Mouse (Mus musculus): ENCODE results near the gene Apoc2.
"Not testable (repeated sequence)": the region's sequence is repeated elsewhere in the genome, so short reads cannot be mapped to it uniquely, and the experiment has no call there.

Gene Apoc2

DNA sequence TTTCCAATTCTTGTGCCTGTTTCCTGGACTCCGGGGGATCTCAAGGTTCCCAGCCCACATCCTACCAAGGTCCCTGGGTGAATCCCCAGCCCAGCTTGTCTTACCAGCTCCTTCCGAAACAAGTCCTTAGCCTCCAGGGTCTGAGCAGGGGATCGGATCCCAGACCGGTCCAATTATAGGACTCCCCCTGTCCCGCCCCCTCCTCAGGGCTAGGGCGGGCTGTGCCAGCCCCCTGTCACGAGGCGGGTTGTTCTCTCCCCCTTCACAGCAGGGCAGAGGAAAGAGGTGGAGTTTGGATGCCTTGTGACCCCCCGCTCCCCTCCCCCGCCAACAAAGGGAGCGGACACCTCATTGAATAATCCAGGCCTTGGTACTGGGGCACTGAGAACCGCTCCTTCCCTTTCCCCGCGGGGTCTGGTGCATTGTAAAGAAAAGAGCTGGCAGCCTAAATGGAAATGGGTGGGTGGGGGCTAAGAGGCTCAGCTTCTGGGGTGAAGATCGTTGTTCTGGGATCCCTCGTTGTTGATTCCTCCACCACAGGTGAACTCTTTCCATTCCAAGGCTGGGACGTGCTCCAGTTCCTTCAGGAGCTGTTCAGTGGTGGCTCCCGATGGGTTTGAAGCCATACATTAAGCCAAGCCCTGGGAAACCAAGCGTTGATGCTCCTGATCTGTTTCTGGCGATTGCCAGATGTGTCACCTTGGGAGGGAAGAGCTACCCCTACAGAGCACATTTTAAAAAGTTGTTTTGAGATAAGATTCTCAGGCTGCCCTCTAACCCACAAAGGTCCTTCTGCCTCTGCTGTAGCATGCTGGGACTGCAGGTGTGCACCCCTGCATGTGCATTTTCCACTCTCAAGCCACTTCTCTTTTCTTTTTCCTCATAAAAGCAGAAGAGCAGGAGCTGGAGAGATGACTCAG, 21.4 kb upstream of the Apoc2 start, which contains the start of gene Apoe:
TSS of gene Apoe (minus strand) at position 282 of the 920 bp plus-strand sequence.
- DNase-seq = peak; percentile 39 to 44

DNA sequence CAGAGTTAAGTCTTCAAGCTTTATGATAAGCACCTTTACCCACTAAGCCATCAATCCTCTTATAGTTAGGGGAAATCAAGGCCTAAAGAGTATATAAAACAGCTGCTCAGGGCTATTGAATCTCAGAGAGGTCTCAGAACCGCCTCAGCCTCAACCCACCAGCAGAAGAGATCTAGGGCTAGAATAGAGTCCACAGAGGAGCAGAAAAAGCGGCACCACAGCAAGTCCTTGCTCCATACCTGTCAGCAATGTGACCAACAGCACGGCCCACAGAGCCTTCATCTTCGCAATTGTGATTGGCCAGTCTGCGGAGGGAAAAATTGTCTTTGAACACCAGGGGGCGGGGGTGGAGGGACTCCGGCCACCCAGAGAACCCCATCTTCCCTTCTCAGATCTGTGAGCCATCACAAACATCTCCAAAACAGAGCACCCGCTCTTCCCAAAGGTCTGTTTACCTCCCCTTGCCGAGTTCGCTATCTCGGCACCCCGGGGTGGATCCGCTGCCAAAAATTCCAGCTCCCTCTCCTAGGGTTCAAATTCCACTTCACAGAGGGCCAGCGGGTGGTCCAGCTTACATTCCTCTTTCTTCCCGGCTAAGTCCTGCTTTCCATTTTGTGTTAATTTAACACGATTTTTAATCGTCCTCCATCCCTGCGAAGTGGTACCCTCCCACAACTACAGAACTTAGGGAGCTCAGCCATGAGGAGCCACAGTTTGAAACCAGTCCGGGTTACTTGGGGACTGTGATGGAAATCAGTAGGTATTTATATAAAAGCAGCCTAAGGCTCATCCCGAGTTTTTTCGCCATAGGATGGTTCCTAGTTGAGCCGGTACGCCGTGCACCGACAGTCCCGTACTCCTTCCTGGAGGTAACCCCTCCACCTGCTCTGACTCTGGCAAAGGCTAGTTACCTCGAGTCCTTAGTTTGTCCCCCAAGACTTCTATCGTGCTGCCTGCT, 20.5 kb upstream of the Apoc2 start:
- peak in 1 of 2 experiments; percentile 50 for DNase-seq

DNA sequence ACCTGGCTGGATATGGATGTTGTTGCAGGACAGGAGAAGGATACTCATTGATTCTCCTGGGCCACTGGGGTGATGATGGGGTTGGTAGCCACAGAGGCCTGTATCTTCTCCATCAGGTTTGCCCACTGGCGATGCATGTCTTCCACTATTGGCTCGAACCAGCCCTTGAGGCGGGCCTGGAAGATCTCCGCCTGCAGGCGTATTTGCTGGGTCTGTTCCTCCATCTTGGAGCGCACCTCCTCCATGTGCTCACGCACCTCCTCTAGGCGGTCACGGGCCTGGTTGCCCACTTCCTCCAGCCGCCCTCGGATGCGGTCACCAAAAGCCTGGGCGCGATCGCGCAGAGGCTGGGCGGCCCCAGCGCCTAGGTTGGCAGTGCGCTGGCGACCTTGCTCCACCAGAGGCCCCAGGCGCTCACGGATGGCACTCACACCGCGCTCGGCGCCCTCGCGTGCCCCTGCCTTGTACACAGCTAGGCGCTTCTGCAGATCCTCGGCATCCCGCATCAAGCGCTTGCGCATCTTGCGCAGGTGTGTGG, 18.7 kb upstream of the Apoc2 start:
- DNase-seq = no peak

DNA sequence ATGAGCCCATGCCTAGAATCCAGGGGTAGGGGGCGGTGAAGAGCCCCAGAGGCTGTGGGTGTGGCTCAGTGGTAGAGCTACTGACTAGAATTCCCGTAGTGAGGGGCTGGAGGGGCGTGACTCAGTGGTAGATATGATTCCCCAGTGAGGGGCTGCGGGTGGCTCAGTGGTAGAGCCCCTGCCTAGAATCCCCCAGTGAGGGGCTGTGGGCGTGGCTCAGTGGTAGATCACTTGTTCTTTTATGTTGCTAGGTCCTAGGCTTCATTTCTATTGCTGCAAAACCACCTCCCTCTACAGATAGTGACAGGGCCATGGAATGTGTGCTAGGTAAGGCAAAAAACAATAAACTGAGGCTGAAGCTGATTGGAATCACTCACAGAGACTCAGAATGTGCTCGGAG, 18.1 kb upstream of the Apoc2 start:
- no peak for DNase-seq

DNA sequence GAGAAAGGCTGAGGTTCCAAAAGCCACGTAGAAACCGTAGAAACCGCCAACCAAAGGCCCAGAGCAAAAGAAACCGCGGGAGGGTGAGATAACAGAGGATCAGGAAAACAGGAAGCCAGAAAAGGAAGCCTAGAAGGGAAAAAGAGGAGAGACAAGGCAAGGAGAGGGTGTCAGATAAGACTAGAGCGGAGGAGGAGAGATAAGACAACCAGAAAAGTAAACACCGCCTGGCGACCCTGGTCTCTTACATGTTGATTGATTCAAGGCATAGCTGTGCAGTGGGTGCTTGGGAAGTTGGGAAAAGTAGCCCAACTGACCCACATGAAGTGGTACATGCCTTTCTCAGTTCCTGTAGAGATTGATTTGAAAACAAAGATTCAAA, 17.5 kb upstream of the Apoc2 start:
- no peak for DNase-seq

DNA sequence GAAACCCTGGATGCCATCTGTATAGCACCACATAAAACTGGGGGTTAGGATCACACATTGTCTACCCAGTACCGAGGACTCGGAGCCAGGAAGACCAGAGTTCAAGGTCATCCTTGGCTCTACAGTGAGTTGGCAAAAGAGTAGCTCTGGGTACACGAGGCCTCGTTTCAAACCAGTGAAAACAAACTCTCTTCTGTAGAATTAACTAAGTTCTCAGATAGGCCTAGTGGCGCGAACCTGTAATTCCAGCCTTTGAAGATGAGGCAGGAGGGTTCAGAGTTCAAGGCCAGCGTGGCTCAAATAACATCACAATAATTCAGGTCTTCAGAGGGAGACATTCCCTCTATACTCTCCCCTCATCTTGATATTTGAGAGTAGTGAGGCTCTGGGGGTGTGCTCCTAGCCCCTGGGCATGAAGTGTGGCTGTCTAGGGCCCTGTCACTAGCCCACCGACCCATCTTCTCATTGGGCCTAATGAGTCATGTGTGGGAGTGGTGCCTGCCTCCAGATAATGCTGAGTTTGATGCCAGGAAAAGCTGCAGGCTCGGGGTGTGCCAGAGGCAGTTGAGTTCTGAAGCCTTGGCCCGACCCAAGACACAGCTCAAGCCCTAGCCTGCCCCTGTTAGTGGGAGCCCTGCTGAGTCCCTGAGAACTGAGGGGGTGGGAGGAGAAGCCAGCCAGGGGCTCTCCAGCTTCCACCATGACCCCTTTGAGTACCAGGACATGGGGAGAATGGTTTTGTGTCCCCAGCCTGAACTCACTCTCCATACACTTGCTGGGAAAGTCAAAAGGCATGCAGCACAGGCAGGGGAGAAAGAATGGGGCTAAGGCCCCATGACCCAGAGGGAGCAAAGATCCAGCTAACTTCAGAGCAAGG, 16.8 kb upstream of the Apoc2 start:
- no peak for DNase-seq

DNA sequence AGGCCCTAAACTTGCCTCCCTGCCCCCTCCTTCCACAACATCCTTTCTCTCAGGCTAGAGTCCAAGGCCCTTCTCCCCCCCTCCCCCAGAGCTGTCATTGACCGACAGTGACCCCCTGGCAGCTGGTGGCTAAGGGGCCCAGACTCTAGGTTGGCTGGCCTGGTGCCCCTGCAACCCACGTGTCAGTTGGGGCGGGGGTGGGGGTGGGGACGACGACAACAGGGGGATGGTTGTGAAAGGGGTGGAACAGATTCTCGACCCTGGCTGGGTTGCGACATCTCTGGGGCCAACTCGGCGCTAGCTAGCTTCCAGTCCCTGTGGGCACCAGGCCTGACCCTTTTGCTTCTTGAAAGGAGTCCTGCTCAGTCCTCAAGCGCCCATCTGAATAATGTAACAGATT, 15.7 kb upstream of the Apoc2 start:
- peak in 1 of 2 experiments; percentile 66 for DNase-seq

DNA sequence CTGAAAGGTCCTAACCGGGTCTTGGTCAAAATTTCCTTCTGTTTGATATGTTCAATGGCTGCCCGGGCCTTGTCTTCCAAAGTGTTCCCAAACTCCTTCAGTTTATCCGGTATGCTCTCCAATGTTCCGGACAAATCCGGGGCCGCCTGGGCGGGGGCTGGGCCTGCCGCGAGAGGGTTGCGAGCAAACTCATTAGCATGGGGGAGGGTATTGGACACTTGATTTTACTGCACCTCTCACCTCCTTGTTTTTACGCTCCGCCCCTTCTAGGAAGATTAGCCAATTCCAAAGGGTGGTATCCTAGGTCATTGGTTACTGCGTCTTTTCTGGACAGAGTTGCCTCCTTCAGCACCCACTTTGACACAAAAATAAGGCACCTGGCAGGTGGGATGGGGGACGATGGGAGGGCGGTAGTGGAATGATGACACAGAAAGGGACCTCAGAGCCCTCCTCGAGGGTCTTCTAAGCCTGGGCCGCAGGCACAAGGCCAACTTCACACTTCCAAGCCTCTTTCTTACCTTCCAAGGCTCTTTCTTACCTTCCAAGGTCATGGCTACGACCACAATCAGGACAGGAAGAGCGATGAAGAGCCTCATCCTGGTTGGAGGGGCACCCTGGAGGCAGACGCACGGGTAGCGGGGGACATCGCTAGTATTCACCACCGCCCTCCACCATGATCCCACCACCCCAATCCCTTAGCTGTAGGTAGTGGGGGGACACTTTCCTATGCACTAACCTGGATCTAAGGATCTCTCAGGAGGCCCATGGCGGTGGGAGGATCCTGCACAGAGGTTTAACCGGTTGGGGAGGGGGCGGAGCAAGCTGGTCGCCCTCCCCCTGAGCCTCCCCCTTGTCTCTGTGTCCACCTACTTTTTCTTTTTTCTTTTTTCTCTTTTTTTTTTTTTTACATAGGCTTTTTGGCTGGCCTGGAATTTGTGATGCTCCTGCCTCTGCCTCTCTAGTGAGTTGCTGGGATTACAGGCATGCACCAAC, 14.4 kb upstream of the Apoc2 start, which contains the start of gene Apoc1:
TSS of gene Apoc1 (minus strand) at position 788 of the 993 bp plus-strand sequence.
- no peak for DNase-seq

DNA sequence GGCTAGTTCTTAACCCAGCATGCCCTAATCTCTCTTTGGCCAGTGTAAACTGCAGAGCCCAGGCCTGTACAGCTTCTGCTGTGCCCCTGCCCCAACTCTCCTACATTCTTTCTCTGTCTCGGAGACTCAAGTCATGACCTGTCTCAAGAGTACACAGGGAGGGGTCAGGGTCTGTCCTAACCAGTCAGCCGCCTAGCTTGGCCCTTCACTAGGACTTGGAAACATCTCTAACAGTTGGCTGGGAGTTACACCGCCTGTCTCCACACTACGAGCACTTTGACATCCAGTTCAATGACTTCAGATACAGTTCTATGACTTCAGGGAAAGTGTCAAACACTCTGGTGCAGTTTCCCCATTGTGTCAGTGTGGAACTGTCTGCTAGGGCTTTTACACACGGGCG, 13.7 kb upstream of the Apoc2 start:
- DNase-seq = no peak

DNA sequence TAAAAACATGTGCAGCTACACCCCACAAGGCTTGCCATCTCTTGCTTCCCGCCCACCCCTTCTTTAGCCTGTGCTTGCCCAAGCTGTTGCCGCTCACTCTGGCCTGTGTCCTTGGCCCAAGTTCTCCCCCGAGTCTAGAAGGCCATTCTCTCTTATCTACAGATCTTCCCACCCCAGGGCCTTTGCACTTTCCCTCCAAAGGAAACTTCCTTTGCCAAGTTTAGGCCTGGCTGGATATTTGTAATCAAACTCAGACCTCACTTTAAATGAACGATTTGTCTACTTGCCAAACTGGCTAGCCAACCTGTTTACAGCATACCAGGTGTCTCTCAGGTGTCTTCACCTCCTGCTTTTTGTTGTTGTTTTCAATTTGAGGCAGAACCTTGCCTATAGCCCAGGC, 13.1 kb upstream of the Apoc2 start:
- DNase-seq = no peak

DNA sequence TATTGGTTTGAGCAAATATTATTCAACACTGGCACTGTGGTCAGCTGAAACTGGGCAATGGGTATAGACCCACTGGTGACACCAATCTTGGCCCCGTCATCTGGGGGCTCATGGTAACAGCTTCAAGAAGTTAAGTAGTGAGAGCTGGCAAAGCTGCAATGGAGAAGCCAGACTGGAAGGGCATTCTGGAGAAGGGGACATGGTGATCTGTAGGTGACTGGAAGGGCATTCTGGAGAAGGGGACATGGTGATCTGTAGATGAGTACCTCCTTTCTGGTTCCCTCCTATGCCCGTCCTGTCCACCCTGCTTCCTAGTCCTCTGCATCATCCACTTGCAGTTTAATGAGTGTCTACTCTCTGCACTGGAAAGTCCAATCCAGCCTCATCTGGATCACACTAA, 10.9 kb upstream of the Apoc2 start:
- no peak for DNase-seq

DNA sequence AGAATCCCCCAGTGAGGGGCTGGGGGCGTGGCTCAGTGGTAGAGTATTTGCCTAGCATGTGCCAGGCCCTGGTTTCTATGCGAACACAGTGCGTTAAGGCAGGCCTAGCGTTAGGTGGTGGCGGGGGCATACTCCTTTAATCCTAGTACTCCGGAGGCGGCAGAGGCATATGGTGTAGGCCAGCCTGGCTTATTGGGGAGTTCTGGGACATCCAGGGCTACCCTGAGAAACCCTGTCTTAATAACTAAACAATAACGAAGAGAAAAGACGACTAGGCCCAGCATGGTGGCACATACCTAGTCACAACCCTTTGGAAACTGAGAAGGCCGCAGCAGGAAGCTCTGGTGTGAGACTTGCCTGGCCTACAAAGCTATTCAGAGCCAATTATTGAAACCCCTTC, 10.4 kb upstream of the Apoc2 start:
- DNase-seq = no peak

DNA sequence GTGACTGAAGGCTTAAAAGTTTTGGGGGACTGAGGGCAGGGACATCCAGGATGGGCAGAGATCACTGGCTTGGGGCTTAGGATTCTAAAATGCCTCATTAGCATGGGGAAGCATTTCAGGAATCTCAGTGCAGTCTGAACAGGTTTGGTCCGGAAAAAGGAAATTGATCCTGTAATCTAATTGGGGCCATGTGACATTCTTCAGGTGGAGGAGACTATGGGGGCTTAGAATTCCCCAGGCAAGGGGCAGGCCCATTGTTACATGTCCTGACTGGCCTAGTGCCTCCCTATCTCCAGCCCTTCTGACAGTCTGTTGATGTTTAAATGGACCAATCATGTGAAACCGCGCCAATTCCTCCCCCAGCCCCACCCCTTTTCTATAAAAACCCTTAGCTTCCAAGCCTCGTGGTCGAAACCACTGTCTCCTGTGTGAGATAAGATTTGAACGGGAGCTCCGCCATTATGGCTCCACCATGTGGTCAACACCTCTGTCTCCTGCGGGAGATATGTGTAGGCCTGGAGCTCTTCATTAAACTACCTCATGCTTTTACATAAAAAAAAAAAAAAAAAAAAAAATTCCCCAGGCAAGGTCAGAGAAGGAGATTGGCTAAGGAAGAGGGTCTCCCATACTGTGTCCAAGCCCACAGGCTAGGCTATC, 9.3 kb upstream of the Apoc2 start:
- not testable (repeated sequence) for DNase-seq

DNA sequence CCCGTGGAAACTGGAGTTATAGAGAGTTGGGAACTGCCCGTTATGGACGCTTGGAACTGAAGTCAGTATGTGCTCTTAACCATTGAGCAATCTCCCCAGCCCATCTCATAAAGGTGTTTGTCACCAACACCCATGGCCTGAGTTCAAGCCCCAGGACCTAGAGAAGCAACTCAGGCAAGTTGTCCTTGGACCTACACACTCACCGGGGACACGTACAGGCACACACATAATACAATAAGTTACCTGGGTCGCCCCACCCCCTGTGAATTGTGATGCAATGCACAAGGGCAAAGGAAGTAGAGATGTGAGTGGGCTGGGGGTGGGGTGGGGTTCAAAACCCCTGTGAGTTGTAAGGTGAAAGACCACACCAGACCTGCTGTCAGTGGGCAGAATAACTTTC, 8.8 kb upstream of the Apoc2 start:
- DNase-seq = no peak

DNA sequence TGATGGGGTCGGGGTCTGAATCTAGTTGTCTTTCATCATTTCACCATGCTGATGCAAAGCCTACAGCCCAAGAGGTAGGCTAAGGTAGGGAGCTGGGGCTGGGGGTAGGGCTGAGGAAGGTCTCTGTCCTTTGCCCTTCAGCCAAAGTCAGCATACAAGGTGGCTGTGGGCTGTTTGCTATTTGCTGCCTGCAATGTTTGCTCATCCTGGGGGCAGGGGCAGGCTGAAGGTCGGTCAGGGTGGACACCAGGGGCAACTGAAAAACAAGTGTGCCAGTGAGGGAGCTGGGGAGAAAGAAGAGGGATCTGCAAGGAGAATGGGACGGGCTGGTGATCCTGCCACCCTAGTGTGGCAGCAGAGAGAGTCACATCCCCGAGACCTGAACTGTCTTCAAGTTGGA, 7.6 kb upstream of the Apoc2 start:
- DNase-seq = no peak

DNA sequence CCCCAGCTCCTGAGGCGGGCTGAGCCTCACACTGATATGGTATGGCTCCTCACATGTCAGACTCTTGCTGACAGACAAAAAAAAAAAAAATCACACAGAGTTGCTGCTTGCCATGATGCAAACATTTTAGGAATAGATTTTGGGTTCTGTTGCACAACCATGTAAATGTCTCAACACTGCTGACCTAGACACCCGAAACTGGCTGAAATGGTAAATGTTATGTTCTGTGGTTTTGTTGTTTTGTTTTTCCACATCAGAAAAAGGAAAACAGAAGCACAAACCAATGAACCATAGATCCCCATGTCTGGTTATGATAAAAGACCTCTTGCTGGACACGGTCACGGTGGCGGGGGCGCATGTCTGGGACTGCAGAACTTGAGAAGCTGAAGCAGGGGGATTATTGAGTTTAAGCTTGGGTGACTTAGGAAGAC, 6.0 kb upstream of the Apoc2 start:
- no peak for DNase-seq

DNA sequence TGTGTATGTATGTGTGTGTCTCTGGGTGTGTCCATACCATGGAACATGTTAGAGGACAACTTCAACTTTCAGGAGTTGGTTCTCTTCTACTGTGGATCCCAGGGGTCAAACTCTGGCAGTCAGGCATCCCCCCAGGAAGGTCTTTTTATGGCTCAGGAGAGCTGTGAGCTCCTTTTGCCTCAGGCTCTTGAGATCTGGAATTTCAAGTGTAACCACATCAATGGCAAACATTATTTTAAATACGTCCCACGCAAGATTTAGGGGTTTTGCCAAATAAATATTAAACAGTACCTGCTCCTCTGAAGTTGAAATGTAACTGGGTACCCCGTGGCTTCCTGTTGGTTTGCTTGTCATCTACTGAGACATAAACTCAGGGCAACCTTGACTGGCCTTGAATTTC, 5.2 kb upstream of the Apoc2 start:
- no peak for DNase-seq

DNA sequence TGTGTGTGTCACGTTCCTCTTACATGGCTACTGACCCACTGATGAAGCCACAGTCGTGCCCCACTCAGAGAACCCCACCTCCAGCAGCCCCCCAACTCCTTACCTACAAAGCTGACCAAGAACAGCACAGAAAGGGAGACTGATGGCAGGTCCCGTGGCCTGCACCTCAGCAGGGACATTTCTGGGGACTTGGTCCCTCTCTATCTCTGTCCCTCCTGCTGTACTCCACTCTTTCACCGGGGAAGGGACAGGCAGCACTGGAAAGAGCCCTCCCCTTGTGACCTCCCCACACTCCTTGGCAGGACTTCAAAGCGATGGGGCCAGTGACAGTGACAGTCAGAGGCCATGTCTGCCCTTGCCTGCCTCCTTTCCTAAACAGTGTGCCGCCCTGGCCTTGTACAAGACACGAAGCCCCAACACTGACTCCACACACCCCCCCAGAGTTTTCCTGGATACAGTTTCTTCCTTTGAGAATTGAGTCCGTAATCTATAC, 3.5 kb upstream of the Apoc2 start, which contains the start of the genes Gm44805 and Apoc4:
TSS of gene Gm44805 (minus strand) at position 222 of the 493 bp plus-strand sequence.
TSS of gene Apoc4 (minus strand) at position 278 of the 493 bp plus-strand sequence.
- DNase-seq = no peak

DNA sequence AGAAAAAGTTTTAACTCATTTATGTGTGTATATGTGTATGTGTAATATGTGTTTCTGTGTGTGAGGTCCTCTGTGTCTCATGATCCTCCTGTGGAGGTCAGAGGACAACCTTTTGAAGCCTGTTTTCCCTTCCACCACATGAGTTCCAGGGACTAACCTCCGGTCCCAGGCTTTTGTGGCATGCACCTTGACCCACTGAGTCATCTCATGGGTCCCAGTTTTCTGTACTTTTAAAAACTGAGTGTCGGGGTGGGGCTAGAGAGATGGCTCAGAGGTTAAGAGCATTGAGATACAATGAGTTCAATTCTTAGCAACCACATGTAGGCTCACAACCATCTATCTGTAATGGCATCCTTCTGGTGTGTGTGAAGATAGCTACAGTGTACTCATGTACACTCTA, 3.0 kb upstream of the Apoc2 start:
- no peak for DNase-seq

DNA sequence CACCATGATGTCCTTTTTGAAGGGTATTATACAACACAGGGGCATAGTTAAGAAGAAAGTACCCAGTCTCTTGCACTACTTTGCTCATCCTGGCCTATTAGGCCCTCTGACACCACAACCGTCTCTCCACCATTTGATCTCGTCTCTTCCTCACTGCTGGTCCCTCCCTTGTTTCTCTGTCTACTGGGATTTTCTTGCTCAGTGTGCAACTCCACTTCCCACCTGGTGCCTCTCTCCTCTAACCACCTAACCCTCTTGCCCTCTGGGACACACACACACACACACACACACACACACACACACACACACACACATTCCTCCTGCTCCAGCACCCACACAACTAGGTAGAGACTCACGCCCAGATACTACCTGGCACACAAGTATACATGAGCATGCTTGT, 1.2 kb upstream of the Apoc2 start:
- DNase-seq = no peak
